Mouse (Mus musculus) monocyte, adult 2 months (primary cell): ENCODE data around the gene 4930451I11Rik.

Source experiments
- DNase-seq, 2 experiments: peaks; one replicate each; pipeline ENCODE4 v3.0.0; 2022; ENCODE audit warnings: low spot score in 2 of 2, low read depth in 1 of 2

Gene 4930451I11Rik

GRCm38 (mm10) chr7:126831539-126831938 is at the start of gene 4930451I11Rik:
4930451I11Rik (minus strand) TSS chr7:126831639.
- no peak for DNase-seq

- no peak for DNase-seq
Measured at GRCm38 (mm10) chr7:126881040-126881439, 49.6 kb upstream of the 4930451I11Rik start.

- DNase-seq = no peak
Measured at GRCm38 (mm10) chr7:126877239-126877638, 45.8 kb upstream of the 4930451I11Rik start.

- no peak for DNase-seq
Measured at GRCm38 (mm10) chr7:126870520-126870891, 39.1 kb upstream of the 4930451I11Rik start.

- no peak for DNase-seq
Measured at GRCm38 (mm10) chr7:126869780-126870519, 38.5 kb upstream of the 4930451I11Rik start.

GRCm38 (mm10) chr7:126868003-126868402 is 36.6 kb upstream of the 4930451I11Rik start:
- no peak for DNase-seq

GRCm38 (mm10) chr7:126867534-126867933 is 36.1 kb upstream of the 4930451I11Rik start:
- DNase-seq = no peak

- DNase-seq = no peak
Measured at GRCm38 (mm10) chr7:126863791-126864190, 32.4 kb upstream of the 4930451I11Rik start.

- DNase-seq = peak; percentile 74 to 83
Measured at GRCm38 (mm10) chr7:126862147-126862784, 30.8 kb upstream of the 4930451I11Rik start, which contains the start of gene Ino80e. Ino80e (minus strand) TSS chr7:126862377.

- DNase-seq = peak; percentile 86 to 89
Measured at GRCm38 (mm10) chr7:126861429-126862130, 30.1 kb upstream of the 4930451I11Rik start, which contains the start of gene Hirip3. Hirip3 (plus strand) TSS chr7:126861972.

- no peak for DNase-seq
Measured at GRCm38 (mm10) chr7:126860987-126861386, 29.5 kb upstream of the 4930451I11Rik start.

- DNase-seq = no peak
Measured at GRCm38 (mm10) chr7:126856741-126857420, 25.4 kb upstream of the 4930451I11Rik start.

GRCm38 (mm10) chr7:126855641-126856040 is 24.2 kb upstream of the 4930451I11Rik start:
- DNase-seq = no peak

- DNase-seq = no peak
Measured at GRCm38 (mm10) chr7:126853454-126853853, 22.0 kb upstream of the 4930451I11Rik start.

- no peak for DNase-seq
Measured at GRCm38 (mm10) chr7:126851192-126851591, 19.8 kb upstream of the 4930451I11Rik start.

GRCm38 (mm10) chr7:126850161-126850560 is 18.7 kb upstream of the 4930451I11Rik start:
- DNase-seq = no peak

GRCm38 (mm10) chr7:126848794-126849193 is 17.4 kb upstream of the 4930451I11Rik start:
- DNase-seq = no peak

GRCm38 (mm10) chr7:126847421-126848398 is 16.3 kb upstream of the 4930451I11Rik start:
- DNase-seq = no peak

GRCm38 (mm10) chr7:126847116-126847420 is 15.6 kb upstream of the 4930451I11Rik start, which contains the start of gene Doc2a:
Doc2a (plus strand) TSS chr7:126847416.
- no peak for DNase-seq

GRCm38 (mm10) chr7:126845516-126845915 is 14.1 kb upstream of the 4930451I11Rik start:
- no peak for DNase-seq
